Mouse (Mus musculus) megakaryocyte, embryonic 14.5 days (primary cell): ENCODE data around the gene Gm49373.

Source experiments
- FLI1 ChIP-seq: IDR thresholded peaks from 2 replicates; pipeline ENCODE4 v1.6.1; 2012; ENCODE audit warnings: low read length, inconsistent platforms, mixed read lengths
- GATA1 ChIP-seq: IDR thresholded peaks from 3 replicates; pipeline ENCODE4 v1.6.1; 2012; ENCODE audit warnings: mixed read lengths, low read length, inconsistent platforms, borderline replicate concordance

GRCm38 (mm10) chr9:21051578-21051977 is 21.3 kb downstream of the Gm49373 start:
- no peak for TF ChIP-seq GATA1
- TF ChIP-seq FLI1, result no peak
